Mouse (Mus musculus): Measurements from ENCODE around the gene 9030612E09Rik.

9030612E09Rik gene

DNA sequence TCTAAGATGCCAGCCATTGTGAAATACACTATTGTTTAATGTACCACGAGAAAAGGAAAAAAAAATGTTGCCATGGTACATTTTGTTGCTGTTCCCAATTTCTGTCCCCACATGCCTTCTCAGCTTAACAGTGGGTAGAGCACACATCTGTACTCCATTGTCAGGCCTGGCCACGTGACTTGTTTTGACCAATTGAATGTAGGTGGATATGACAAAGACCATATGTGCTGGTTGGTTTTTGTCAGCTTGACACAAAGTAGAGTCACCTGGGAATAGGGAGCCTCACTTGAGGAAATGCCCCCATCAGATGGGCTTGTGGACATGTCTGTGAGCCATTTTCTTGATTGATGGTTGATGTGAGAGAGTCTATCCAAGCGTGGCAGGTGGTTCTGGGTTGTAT is 29.4 kb downstream of the 9030612E09Rik start:
- no peak for DNase-seq (ENCODE audit: low spot score in 2 of 2)

DNA sequence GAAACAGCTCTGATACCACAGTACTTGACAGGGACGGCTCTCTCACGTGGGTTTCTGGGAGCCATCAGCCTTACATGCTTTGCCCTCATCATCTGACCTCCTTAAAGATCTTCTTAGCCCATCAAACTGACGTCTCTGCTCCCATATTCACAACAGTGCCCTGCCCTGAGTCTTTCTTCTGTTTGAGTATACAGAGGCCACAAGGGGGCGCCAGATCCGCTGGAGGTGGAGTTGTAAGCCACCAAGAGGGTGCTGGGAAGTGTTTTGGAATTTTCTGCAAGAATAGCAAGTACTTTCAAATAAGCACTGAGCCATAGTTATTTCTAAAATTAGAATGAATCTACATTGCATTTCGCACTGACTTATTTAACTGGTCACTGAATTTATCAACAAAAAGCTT is 37.4 kb downstream of the 9030612E09Rik start:
- DNase-seq (ENCODE audit: low spot score in 2 of 2): no peak

DNA sequence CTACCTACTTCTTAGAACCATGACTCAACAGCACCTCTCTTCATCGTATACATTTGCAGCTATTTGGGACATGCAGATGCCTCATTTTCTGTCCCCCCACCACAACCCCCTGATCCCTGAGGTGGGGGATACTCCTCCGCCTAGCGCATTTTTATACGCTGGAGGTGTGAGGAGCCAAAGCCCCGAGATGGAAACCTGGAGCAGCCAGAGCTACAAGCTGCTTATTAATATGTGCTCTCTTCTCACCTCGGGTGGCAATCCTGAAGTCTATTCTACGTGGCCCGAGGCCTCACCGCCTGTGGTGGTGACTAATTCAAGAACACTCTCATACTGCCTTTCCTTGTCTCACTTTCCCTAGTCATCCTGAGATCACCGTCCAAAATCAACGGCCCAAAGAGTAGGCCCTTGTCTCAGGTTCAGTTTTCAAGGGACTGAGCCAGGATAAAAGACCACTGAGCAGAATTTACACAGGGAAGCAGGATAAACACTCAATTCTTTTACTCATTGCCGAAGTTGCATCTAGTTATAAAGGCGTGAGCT is 42.9 kb downstream of the 9030612E09Rik start:
- DNase-seq (ENCODE audit: low spot score in 2 of 2): no peak

DNA sequence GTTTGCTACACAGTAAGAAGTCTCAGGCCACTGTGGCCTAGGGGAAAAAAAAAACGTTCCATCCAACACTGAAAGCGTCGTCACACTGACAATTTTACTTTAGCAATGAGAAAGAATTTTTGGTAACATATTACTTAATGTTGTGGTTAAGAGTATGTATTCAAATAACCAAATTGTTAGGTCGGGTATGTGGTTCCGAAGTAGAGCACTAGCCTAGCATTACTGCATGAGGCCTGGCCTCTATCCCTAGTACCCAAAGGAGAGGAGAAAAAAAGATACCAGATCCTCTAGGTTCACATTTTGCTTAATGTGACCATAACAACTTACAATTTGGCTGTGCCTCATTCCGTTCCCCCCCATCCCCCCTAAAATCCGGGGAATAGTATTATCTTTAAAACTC is 46.0 kb downstream of the 9030612E09Rik start:
- peak in 1 of 2 experiments; percentile 18 for DNase-seq (ENCODE audit: low spot score in 2 of 2)

DNA sequence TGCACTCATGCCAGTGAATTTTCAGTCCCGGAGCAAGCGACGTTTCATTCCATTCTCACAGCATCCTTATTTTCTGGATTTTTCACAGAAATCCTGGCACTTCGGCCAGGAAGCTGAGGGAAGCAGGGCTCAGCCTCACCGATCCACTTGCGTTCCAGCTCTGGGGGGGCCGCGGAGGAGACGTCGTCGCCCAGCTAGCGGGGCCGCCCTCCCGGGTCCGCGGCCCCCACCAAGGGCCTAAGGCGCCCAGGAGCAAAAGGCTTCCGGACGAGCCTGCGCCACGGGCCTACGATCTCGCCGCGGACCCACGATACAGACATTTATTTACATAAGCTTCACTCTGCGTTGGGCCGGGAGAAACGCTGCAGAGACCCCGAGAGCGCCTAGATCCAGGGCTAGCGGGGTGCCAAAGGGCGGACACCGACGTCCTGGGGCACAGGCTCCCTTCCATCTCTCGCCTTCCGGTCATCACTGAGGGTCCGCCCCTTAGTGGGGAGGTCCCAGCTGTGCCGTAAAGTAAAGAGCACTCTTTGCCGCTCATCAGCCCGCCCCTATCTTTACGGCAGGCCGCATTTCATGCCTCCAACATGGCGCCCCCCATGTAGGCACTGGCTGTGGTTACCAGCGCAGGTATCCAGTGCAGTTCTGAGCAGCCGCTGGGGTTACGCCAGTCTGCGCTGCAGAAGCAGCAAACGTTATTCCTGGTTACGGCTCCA is 46.6 kb downstream of the 9030612E09Rik start, which contains the start of gene Pdss2:
TSS of gene Pdss2 (plus strand) at position 577 of the 716 bp plus-strand sequence.
- peak; percentile 94 to 95 for DNase-seq (ENCODE audit: low spot score in 2 of 2)

DNA sequence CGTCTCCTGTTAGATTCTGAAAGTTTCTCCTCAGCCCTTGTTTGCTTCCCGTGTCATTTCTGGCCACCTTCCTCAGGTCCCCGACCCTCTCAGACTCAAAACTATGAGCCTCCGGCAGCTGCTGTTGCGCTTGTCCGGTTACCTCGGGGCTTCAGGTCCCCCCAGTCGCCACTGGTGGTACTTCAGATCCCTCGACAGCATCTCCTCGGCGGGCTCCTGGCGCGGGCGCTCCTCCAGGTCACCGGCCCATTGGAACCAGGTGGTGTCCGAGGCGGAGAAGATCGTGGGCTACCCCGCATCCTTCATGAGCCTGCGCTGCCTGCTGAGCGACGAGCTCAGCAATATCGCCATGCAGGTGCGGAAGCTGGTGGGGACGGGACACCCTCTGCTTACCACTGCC is 47.2 kb downstream of the 9030612E09Rik start:
- DNase-seq (ENCODE audit: low spot score in 2 of 2): no peak

DNA sequence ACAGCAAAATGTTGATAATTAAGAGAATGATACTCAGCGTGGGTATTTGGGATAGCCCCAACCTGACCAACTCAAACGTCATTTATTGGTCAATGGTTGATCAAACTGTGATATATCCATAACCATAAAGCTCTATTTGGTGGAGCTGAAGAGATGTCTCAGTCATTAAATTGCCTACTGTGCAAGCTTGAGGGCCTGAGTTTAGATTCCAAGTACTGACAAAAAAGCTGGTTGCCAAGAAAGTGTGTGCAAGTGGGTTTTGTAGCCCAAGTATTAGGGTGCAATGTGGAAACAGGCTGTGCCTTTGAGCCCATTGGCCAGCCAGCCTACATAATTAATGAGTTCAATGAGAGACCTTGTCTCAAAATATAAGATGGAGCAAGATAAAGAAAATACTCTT is 48.9 kb downstream of the 9030612E09Rik start:
- no peak for DNase-seq (ENCODE audit: low spot score in 2 of 2)
